Mouse (Mus musculus): ENCODE results near the gene Nek11. TPM values are rescaled to one million over a fixed set of nuclear protein-coding genes. Genes with fewer than 3 reads are reported as not detected.

Gene Nek11
- polyA plus RNA-seq (2015; fragmentation: Illumina TruSeq; extraction: RNeasy Lipid Tissue Mini Kit (QIAGEN cat#74804); ENCODE audit: insufficient read depth, low read depth, low replicate concordance), result not detected

GRCm38 (mm10) chr9:105395218-105395627 is at the start of gene Nek11, which contains the start of gene Aste1:
TSS of gene Nek11 (minus strand) at chr9:105395524.
TSS of gene Aste1 (plus strand) at chr9:105395392.

GRCm38 (mm10) chr9:105144992-105145391 is 250.3 kb downstream of the Nek11 start, which contains the start of gene 1700080E11Rik:
TSS of gene 1700080E11Rik (minus strand) at chr9:105145092.

GRCm38 (mm10) chr9:105131253-105132001 is 263.9 kb downstream of the Nek11 start, which contains the start of gene Nudt16:
TSS of gene Nudt16 (minus strand) at chr9:105131824.

Other genes starting within 250 kb of the Nek11 start
- 2.2 TPM for gene Aste1, start 132 bp downstream of the Nek11 start, polyA plus RNA-seq (2015; fragmentation: Illumina TruSeq; extraction: RNeasy Lipid Tissue Mini Kit (QIAGEN cat#74804); ENCODE audit: insufficient read depth, low read depth, low replicate concordance)
- gene Atp2c1, start 131.8 kb upstream of the Nek11 start, polyA plus RNA-seq (2015; fragmentation: Illumina TruSeq; extraction: RNeasy Lipid Tissue Mini Kit (QIAGEN cat#74804); ENCODE audit: insufficient read depth, low read depth, low replicate concordance), result 11.6 TPM
- 6.4 TPM for gene Pik3r4, start 247.5 kb upstream of the Nek11 start, polyA plus RNA-seq (2015; fragmentation: Illumina TruSeq; extraction: RNeasy Lipid Tissue Mini Kit (QIAGEN cat#74804); ENCODE audit: insufficient read depth, low read depth, low replicate concordance)